Mouse (Mus musculus) T-helper 1 cell (primary cell): Measurements from ENCODE around the gene Cox8a.

Source experiments
- in situ Hi-C: fragments of 300-600 bp; cut with MboI, MseI; formaldehyde crosslinking; loops from one replicate; pipeline ENCODE4 v1.15.1; 2025; ENCODE audit warnings: high pct_unique_total_duplicates

Cox8a gene

DNA sequence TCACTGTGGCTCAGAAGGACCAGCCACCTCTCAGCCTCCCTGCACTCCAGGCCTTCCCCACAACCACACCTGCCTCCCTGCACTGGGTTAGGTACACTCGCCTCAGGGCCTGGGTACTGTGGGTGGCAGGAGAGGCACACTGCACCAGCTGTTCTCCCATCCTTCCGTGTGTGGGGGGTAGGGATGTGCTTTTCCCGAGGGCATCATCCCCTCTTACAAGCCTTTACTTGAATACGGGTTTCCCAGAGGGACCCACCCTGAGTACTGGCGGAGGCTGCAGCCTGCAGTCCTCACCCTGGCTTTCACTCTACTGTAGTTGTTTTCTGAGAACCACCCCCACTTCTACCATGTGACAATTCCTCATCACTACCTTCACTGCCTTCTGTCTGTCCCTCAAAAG is 30.3 kb downstream of the Cox8a start:
- in situ Hi-C loops = loop anchor here (10.0 kb wide), 1 partner anchor 512 kb away; no protein-coding TSS in a partner anchor

DNA sequence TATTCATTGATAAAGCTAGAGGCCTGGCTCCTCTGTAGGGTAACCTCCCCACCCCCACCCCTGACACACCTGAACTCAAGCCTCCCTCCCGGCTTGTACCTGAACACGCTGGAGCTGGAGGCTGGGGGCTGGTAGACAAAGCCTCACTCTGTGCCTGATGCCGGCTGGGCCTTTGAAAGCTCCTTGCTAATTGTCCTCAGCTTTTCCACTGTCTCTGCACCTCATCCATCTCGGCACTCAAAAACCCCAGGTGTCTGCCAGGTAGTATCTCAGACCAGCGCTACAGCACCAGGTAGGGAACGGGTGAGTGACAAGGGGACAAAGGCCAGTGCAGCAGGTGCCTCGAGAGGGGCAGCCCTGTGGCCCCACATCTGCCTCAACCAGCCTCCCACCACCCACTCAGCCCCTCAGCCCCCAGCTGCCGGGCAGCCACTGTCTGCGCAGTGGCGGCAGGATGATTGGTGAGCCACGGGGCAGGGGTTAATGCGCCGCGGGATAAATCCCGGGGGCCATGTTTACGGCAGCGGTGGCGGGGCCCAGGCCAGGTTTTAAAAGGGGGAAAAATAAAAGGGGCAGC is 31.6 kb downstream of the Cox8a start:
- in situ Hi-C loops = loop anchor here (10.0 kb wide), 1 partner anchor 511 kb away; no protein-coding TSS in a partner anchor

GRCm38 (mm10) chr19:7185059-7185458 is 32.4 kb downstream of the Cox8a start:
- in situ Hi-C loops = loop anchor here (10.0 kb wide), 1 partner anchor 510 kb away; no protein-coding TSS in a partner anchor

- in situ Hi-C loops = loop anchor here (10.0 kb wide), 1 partner anchor 509 kb away; no protein-coding TSS in a partner anchor
Measured at GRCm38 (mm10) chr19:7183419-7183818, 34.0 kb downstream of the Cox8a start.

GRCm38 (mm10) chr19:7182273-7182949 is 35.0 kb downstream of the Cox8a start:
- in situ Hi-C loops = loop anchor here (10.0 kb wide), 1 partner anchor 508 kb away; no protein-coding TSS in a partner anchor

GRCm38 (mm10) chr19:7181496-7181895 is 35.9 kb downstream of the Cox8a start:
- in situ Hi-C loops = loop anchor here (10.0 kb wide), 1 partner anchor 507 kb away; no protein-coding TSS in a partner anchor

DNA sequence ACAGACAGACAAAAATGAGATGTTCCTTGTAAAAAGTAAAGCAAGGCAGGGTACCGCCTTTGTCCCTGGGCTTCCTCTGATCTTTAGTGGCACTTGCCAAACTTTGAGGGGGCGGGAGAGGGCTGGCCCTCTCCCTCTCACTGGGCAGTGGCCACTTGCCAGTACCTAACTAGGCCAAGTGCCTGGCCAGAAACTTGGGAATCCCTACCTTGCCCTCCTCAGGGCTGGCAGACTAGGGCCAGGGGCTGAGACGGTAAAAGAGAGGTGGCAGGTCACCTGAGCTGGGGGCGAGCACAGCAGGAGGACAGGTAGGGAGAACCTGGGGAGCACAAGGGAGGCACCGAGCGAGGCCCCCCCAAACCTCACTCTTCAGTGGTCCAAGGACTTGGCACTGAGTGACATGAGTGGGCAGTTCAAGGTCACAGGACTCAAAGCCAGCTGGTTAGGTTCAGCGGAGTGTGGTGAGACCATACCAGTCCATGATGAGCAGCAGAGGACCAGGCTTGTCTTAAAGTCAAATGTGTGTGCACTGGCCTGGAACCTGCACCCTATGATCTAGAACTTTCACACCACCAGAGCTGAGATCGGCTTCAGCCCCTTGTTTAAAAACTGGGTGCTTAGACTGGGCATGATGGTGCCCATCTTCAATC is 36.5 kb downstream of the Cox8a start:
- in situ Hi-C loops = loop anchor here (10.0 kb wide), 1 partner anchor 506 kb away; no protein-coding TSS in a partner anchor

DNA sequence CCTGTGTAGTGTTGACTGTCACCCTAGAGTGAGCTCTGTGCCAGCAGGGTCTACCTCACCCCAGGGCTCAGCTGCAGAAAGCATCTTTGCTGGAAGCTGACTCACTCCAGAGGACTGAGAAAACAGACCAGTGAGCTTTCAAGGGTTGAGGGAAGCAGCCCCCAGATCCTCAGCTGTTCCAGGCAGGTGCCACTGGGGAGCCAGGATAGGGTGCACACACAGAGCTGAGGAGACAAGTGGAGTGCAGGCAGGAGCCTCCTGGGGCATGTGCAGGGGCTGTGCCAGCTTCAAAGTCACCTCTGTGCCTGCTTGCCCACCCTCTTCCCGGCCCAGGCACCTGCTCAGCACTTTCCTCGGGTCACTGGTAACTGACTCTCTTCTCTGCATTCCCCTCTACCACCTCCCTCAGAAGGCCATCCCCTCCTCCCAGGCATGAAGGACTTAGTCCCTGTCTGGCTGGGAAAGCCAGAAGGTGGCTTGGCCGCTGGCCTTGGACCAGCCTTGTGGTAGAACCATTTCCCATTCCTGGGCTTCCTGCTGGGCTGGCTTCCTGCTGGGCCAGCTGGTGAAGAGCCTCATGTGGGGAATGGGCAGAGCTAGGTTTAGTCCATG is 38.5 kb downstream of the Cox8a start:
- in situ Hi-C loops = loop anchor here (5.0 kb wide), 1 partner anchor 42 kb away; no protein-coding TSS in a partner anchor

DNA sequence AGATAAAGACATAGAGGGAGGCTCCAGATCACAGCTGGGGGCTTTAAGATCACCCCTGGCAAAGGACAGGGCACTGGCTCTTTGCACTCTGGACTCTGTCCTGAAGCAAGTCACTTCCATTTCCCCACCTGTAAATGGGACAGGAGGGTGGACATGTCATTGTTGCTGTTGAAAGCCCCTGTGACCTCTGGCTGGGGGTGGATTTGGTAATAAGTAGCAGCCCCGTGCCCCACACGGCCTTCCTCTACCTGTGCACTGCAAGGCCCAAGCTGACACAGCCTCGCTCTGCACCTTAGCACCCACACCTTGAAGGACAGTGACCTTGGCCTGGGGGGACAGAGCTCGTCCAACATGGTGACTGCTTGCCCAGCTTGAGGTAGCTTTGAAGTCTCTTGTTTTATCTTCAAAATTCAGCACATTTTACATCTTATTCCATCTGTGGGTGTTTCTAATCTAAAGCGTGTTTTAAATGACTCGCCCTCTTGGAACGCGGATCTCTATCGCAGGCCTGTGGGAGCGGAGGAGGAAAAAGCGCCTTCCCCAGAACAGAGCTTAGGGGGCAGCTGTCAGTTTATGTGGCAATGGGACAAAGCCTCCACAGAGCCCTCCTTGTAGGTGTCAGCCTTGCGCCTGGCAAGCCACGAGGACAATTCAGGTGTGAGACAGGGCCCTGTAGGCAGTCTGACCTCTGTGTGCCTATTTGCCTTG is 39.5 kb downstream of the Cox8a start:
- in situ Hi-C loops = loop anchor here (5.0 kb wide), 1 partner anchor 41 kb away; no protein-coding TSS in a partner anchor

DNA sequence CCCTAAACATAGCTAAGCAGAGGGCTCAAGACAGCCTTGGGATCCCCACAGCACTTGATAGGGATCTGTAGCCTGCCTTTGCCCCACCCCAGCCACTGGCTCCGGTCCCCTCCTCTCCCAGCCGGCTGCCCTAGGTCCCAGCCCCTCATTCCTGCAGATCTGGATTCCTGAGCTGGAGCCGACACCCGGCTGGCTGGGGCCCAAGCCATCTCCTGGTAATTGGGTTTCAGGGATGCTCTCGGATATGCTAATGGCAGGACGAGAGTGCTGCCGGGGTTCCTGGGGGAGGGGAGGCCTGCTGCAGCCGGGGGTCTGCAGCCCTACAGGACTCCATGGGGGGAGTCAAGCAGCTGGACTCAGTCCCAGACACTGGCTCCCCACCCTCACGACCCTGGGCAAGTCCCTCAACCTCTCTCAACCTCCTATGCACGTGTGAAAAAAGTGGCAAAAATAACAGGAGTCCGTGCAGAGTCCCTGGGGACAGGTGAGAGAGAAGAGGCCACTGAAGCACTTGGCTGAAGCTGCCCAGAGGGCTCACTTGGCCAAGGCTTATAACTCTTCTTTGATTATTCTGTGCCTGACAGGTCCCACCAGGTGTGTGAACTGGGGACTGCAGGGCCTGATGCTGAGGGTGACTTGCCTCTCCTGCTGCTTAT is 41.2 kb downstream of the Cox8a start:
- in situ Hi-C loops = loop anchor here (5.0 kb wide), 1 partner anchor 39 kb away; no protein-coding TSS in a partner anchor

- in situ Hi-C loops = no loop called here
Measured at GRCm38 (mm10) chr19:7172051-7172866, 45.2 kb downstream of the Cox8a start.

DNA sequence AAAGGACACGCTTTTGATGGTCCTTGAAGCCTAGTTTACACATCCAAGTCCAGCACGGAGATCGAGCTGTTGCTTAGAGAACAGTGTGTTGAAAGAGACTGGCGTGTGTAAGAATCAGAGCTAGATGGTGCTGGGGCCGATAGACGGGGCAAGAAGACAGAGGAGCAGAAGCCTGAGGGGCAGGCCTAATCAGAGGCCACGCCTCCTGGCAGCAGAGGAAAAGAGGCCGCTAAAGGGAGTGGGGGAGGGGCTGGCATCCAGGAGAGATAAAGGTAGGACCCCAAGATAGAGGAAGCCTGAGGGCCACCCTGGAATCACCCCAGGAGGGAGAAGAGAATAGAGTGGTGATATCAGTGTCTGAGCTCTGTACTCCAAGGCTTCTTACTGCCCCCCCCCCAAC is 46.0 kb downstream of the Cox8a start:
- in situ Hi-C loops = no loop called here

GRCm38 (mm10) chr19:7170916-7171315 is 46.5 kb downstream of the Cox8a start:
- in situ Hi-C loops = no loop called here

DNA sequence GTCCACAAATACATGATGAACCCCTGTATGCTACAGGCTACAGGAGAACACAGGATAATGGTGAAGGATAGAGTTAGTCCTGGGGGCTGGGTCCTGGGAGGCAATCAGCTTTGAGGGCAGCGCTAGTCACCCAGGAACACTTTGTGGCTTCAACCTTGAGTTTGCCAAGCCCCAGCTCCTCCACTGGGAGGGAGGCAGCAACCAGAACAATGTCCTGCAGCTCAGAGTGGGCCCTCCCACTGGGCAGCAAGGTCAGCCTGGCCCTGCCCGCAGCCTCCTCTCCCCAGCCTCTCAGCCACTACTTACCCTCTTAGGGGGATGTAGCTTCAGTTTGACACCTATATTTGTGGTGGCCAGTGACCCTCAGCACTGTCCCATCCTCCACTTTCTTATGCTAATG is 49.0 kb downstream of the Cox8a start:
- in situ Hi-C loops = loop anchor here (10.0 kb wide), 1 partner anchor 514 kb away; no protein-coding TSS in a partner anchor

DNA sequence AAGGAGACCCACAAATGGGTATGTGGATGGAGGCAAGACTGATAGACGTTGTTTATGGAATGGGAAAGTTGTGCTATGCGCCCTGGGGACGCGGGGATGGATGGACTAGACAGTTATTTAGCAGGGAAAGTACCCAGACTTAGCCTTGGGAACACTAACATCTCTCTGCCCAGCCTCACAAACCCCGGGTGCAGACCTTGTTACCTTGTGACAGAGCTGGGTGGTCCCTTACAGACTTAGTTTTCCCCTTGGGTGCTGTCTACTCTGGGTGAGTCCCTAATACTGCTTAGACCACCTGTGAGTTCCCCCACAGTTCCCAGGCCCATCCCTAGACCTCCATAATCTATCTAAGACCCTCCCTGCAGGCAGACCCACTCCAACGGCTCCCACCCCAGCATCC is 50.6 kb downstream of the Cox8a start:
- in situ Hi-C loops = loop anchor here (10.0 kb wide), 1 partner anchor 512 kb away; no protein-coding TSS in a partner anchor

DNA sequence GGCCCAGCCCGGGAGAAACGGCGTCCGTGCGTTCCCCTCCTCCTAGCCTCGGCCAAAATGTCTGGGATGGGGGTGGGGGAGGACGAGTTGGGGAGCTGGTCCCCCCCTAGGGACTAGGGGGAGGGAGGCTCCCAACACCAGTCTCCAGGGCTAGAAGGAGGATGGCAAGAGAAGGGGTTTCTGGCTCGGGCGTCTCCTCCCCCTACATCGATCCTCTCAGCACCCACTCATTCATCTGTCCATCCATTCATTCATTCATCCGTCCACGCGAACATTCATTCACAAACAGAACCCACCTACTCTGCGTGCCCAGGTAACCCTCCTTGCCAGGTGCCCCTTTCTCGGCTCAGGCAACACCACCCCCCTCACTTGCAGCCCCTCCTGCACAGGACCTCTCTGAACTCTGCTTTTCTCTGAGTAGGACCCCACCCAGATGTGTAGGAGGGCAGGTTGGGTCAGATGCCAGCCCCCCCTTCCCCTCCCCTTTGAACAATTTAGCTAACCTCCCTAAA is 51.2 kb downstream of the Cox8a start:
- in situ Hi-C loops = loop anchor here (10.0 kb wide), 1 partner anchor 511 kb away; no protein-coding TSS in a partner anchor

- in situ Hi-C loops = loop anchor here (10.0 kb wide), 1 partner anchor 511 kb away; no protein-coding TSS in a partner anchor
Measured at GRCm38 (mm10) chr19:7165509-7166199, 51.8 kb downstream of the Cox8a start.
